In the genomic region with DNA sequence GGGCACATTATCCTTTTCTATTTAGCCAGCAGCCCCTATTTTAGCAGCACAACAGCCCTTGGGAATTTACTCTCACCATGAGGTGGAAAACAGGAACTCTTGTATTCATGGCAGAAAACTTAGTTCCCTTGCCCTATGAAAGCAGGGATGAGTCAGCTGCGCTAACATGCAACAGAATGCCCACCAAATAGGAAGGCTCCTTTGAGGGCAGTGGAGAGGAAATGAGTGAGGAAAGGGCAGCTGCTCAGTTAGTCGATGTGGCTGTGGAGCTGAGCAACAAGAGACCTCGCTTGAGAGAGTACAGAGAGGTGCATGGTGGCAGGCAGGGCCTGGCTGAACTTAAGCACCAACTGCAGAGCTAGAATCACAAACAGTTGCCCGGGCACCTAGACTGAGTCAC, we compare ENCODE assay signal across 14 mouse cellular contexts. TPM values are rescaled to one million over a fixed set of nuclear protein-coding genes. Genes with fewer than 3 reads are reported as not detected.
A peak's percentile ranks its signal among the peaks of the same experiment; 100 is the strongest.
DNase-seq lines count a peak whose midpoint lies in the region; ATAC-seq and TF ChIP-seq lines count a peak whose summit lies in the region.
"Had no signal": no experiment of that assay in that cellular context is flagged by ENCODE, and none has a peak within 500 bp of the region (broad histone marks: within the 10 kb centered on the region; RNA-seq: fewer than 3 reads in every experiment).

No protein-coding gene starts in this region.

- peak overlapping the region; percentile 41 to 64 for H3K27ac ChIP-seq in heart, embryonic 14.5 days (replicated peaks in 1 of 2; ENCODE audit: control insufficient read depth in 1 of 2, insufficient read depth in 1 of 2, low read depth in 2 of 2, low read length in 2 of 2)
- peak overlapping the region; percentile 40 for H3K27ac ChIP-seq in bone marrow macrophage, adult 2 months (ENCODE audit: insufficient read depth, low read depth, low read length)
- peak overlapping the region; percentile 22; the same call in 1 of the 2 replicates for H3K27ac ChIP-seq in liver, postnatal 0 days (ENCODE audit: low read depth)
- H3K27ac ChIP-seq: hindbrain, embryonic 14.5 days; midbrain, embryonic 15.5 days had no signal

- peaks cover 3 to 8% of the 10 kb centered on the region in 2 experiments for H3K4me1 ChIP-seq in heart, embryonic 14.5 days (ENCODE audit: control insufficient read depth in 2 of 2, insufficient read depth in 2 of 2, low read length in 2 of 2)
- H3K4me1 ChIP-seq in bone marrow macrophage, adult 2 months (ENCODE audit: control insufficient read depth, insufficient read depth, low read length), result peaks cover 6% of the 10 kb centered on the region
- H3K4me1 ChIP-seq in liver, postnatal 0 days (ENCODE audit: insufficient read depth), result no peaks in the 10 kb centered on the region
- H3K4me1 ChIP-seq: midbrain, embryonic 15.5 days had no signal

- no peak for TF ChIP-seq POLR2A in bone marrow macrophage, adult 2 months (IDR thresholded peaks at IDR 0.05; ENCODE audit: borderline replicate concordance, low read depth, low read length)

- no peak for TF ChIP-seq EP300 in liver, postnatal 0 days (IDR thresholded peaks at IDR 0.05; ENCODE audit: low read depth)

- no peak for DNase-seq in heart, postnatal 4 days
- no peak for DNase-seq in liver, postnatal 0 days
- DNase-seq in layer of hippocampus, adult 8-10 months (ENCODE audit: low spot score in 2 of 2), result no peak
- DNase-seq in cerebellum, postnatal 36 days, result no peak
- DNase-seq: forebrain, postnatal 0 days; gastrocnemius, postnatal 10 days; left cerebral cortex, postnatal 4 days; lung, postnatal 10 days had no signal

- peaks cover 21% of the 10 kb centered on the region for H3K36me3 ChIP-seq in heart, embryonic 14.5 days (ENCODE audit: control insufficient read depth, insufficient read depth, low read length)
- peaks cover 21% of the 10 kb centered on the region for H3K36me3 ChIP-seq in liver, postnatal 0 days (replicated peaks; ENCODE audit: insufficient read depth, low read length)
- H3K36me3 ChIP-seq: midbrain, embryonic 15.5 days had no signal

- H3K4me3 ChIP-seq in heart, embryonic 14.5 days (ENCODE audit: control insufficient read depth in 1 of 2, insufficient read depth in 1 of 2, low read depth in 1 of 2, low read length in 2 of 2), result no peak overlapping the region
- H3K4me3 ChIP-seq in bone marrow macrophage, adult 2 months (ENCODE audit: insufficient read depth, low read length), result no peak overlapping the region
- H3K4me3 ChIP-seq in liver, postnatal 0 days (ENCODE audit: low read depth, low read length), result no peak overlapping the region
- H3K4me3 ChIP-seq: midbrain, embryonic 15.5 days had no signal

- no peaks in the 10 kb centered on the region for H3K27me3 ChIP-seq in heart, embryonic 14.5 days (ENCODE audit: control insufficient read depth, insufficient read depth, low read length)
- H3K27me3 ChIP-seq in liver, postnatal 0 days (ENCODE audit: insufficient read depth, low read length), result no peaks in the 10 kb centered on the region
- H3K27me3 ChIP-seq: midbrain, embryonic 15.5 days had no signal

- TF ChIP-seq CTCF in bone marrow macrophage, adult 2 months (IDR thresholded peaks at IDR 0.05; ENCODE audit: low read depth, low read length), result no peak
- TF ChIP-seq CTCF in liver, postnatal 0 days (IDR thresholded peaks at IDR 0.05; ENCODE audit: low read depth), result no peak

- no peak for ATAC-seq in heart, embryonic 14.5 days (ENCODE audit: insufficient number of reproducible peaks, insufficient read depth, low FRiP score, low read depth)
- ATAC-seq in hematopoietic stem cell, adult 5-6 weeks (replicated peaks in 1 of 2; ENCODE audit: insufficient read depth in 1 of 2, low FRiP score in 2 of 2, low TSS enrichment in 1 of 2, low read depth in 1 of 2, poor library complexity in 2 of 2, severe bottlenecking in 2 of 2), result peak; percentile 12 to 39; a peak in 1 of 4 replicates
- peak; percentile 21; the same call in 1 of the 2 replicates for ATAC-seq in liver, postnatal 0 days
- ATAC-seq: CD4-positive, CD25-positive, alpha-beta regulatory T cell, adult 4 months; forebrain, postnatal 0 days; midbrain, embryonic 15.5 days had no signal

- WGBS in heart, embryonic 14.5 days, result 54% methylated on average over 4 of the region's 4 CpGs
- 54% methylated on average over 4 of the region's 4 CpGs for WGBS in liver, postnatal 0 days (ENCODE audit: insufficient replicate concordance)

- no peaks in the 10 kb centered on the region for H3K9me3 ChIP-seq in heart, embryonic 14.5 days (ENCODE audit: control insufficient read depth, low read length)
- no peaks in the 10 kb centered on the region for H3K9me3 ChIP-seq in liver, postnatal 0 days (ENCODE audit: low read length)
- H3K9me3 ChIP-seq: midbrain, embryonic 15.5 days had no signal

- H3K9ac ChIP-seq in heart, embryonic 14.5 days (ENCODE audit: low read length), result no peak overlapping the region
- no peak overlapping the region for H3K9ac ChIP-seq in liver, postnatal 0 days (replicated peaks)
- H3K9ac ChIP-seq: forebrain, postnatal 0 days; hindbrain, embryonic 14.5 days; midbrain, embryonic 15.5 days had no signal

- H3K4me2 ChIP-seq in heart, embryonic 14.5 days (ENCODE audit: low read length), result no peak overlapping the region
- no peak overlapping the region for H3K4me2 ChIP-seq in liver, postnatal 0 days (ENCODE audit: low read depth, low read length)
- H3K4me2 ChIP-seq: hindbrain, embryonic 14.5 days; midbrain, embryonic 15.5 days had no signal

RNA-seq across cellular contexts. Expression of gene Mindy3, which starts 36.6 kb away (rescaled TPM):
- polyA plus RNA-seq in heart, embryonic 14.5 days (2014; fragmentation: Nextera tagmentation; extraction: Ambion mirVana), result 28.0 and 29.1 TPM in 2 replicates
- 10 to 100 TPM; 29.4 to 29.5 TPM for total RNA-seq in heart, postnatal 4 days (2021)
- 27.3 and 29.9 TPM in 2 replicates for polyA plus RNA-seq in bone marrow macrophage, adult 2 months (2012; ENCODE audit: insufficient read depth, insufficient read length, missing spikeins)
- total RNA-seq in hematopoietic stem cell, adult 5-6 weeks (2017), result 18.4 and 22.8 TPM in 2 replicates
- 12.3 and 13.1 TPM in 2 replicates for polyA plus RNA-seq in liver, postnatal 0 days (2015; fragmentation: Nextera tagmentation; extraction: Ambion mirVana)
- 100 to 1,000 TPM in 1 of 4 experiments, 10 to 100 TPM in 3; 78.3 to 100 (median 86.5) TPM for total RNA-seq in layer of hippocampus, adult 8-10 months (2022)
